Mouse (Mus musculus) thymus, adult 2 months (tissue): ENCODE measurements at regions not wholly inside any gene's neighbourhood (a gene's known extent, or its start where the extent isn't known, plus 50 kb on each side); places are given as distances from the start of the nearest gene placed in this dataset.
A peak's percentile ranks its signal among the peaks of the same experiment; 100 is the strongest.

Source experiments
- DNase-seq: peaks from one replicate; pipeline ENCODE4 v3.0.0; 2021
- H3K27ac ChIP-seq: fragments of 200-500 bp; 2 replicates; pipeline ENCODE4 v1.5.1; 2012; ENCODE audit warnings: low read length, control low read depth; ENCODE audit not compliant: control insufficient read depth, insufficient read depth
- H3K27me3 ChIP-seq: fragments of 200-500 bp; 2 replicates; pipeline ENCODE4 v1.6.1; 2012; ENCODE audit warnings: mild to moderate bottlenecking, low read length, moderate library complexity, mixed read lengths; ENCODE audit not compliant: control insufficient read depth, insufficient read depth
- H3K36me3 ChIP-seq: fragments of 200-500 bp; 2 replicates; pipeline ENCODE4 v1.6.1; 2012; ENCODE audit warnings: mild to moderate bottlenecking, low read length, moderate library complexity; ENCODE audit not compliant: control insufficient read depth, insufficient read depth
- H3K4me1 ChIP-seq: fragments of 200-500 bp; replicated peaks from 2 replicates; pipeline ENCODE4 v1.6.1; 2012; ENCODE audit warnings: low read length; ENCODE audit not compliant: control insufficient read depth, insufficient read depth
- H3K4me3 ChIP-seq: fragments of 200-500 bp; 2 replicates; pipeline ENCODE4 v1.5.1; 2012; ENCODE audit warnings: mild to moderate bottlenecking, low read length, control low read depth, moderate library complexity; ENCODE audit not compliant: control insufficient read depth, insufficient read depth
- CTCF ChIP-seq: fragments of 200-500 bp; IDR thresholded peaks from 2 replicates; pipeline ENCODE4 v1.5.1; 2012; ENCODE audit warnings: mild to moderate bottlenecking, control low read depth, low read length, moderate library complexity, borderline replicate concordance; ENCODE audit not compliant: control insufficient read depth, poor library complexity, insufficient read depth; ENCODE audit errors: extremely low read depth
- POLR2A ChIP-seq: fragments of 200-500 bp; IDR thresholded peaks from 2 replicates; pipeline ENCODE4 v1.6.1; 2012; ENCODE audit warnings: mild to moderate bottlenecking, low read length, control low read depth, moderate library complexity; ENCODE audit not compliant: control insufficient read depth, poor library complexity, insufficient read depth; ENCODE audit errors: extremely low read depth
- WGBS: fragments of 180-500 bp; shearing (Covaris S2); methylation state at CpG from one replicate; pipeline ENCODE4 v1.1.7; 2018; 5-methylcytosine and 5-hydroxymethylcytosine counted together

GRCm38 (mm10) chr2:118007539-118008427 is 103.9 kb upstream of the Thbs1 start:
- peaks cover 5% of the 10 kb centered on the region for H3K4me1 ChIP-seq
- WGBS, result 41% methylated on average over 10 of the region's 10 CpGs
- H3K36me3 ChIP-seq, result no peaks in the 10 kb centered on the region
- H3K4me3 ChIP-seq, result no peak overlapping the region
- TF ChIP-seq CTCF (no peak), POLR2A (no peak)
- DNase-seq, result peak; percentile 36
- no peaks in the 10 kb centered on the region for H3K27me3 ChIP-seq
- H3K27ac ChIP-seq, result no peak overlapping the region

DNA sequence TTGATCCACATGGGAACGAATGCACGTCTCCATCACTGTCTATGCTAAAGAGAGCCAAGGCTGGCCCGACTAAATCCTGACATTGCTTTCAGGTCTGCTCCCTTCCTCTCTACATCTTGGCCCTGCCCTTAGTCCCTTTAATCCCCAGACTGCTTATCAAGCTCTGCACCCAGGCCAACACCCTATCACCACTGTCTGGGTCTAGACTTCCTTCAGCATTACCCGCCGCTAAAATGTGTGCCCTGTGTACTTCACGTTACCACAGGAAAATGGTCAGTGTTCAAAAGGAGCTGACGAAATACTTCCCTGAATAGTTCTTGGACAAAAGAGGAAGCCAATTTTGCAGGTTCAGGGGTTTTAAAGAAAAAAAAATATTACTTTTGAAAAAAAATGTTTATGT is 100.0 kb upstream of the Thbs1 start:
- no peak for DNase-seq
- TF ChIP-seq POLR2A (no peak), CTCF (no peak)
- Histone ChIP-seq H3K4me3 (no peak overlapping the region), H3K36me3 (no peaks in the 10 kb centered on the region), H3K27ac (no peak overlapping the region), H3K4me1 (peaks cover 5% of the 10 kb centered on the region), H3K27me3 (no peaks in the 10 kb centered on the region)
- 56% methylated on average over 7 of the region's 7 CpGs for WGBS

- 57% methylated on average over 3 of the region's 3 CpGs for WGBS
- no peaks in the 10 kb centered on the region for H3K27me3 ChIP-seq
- no peak overlapping the region for H3K27ac ChIP-seq
- H3K4me1 ChIP-seq, result peaks cover 5% of the 10 kb centered on the region
- DNase-seq, result no peak
- no peak overlapping the region for H3K4me3 ChIP-seq
- no peaks in the 10 kb centered on the region for H3K36me3 ChIP-seq
- no peak for TF ChIP-seq POLR2A
- TF ChIP-seq CTCF, result no peak
Observed at GRCm38 (mm10) chr2:118012211-118012610, 99.5 kb upstream of the Thbs1 start.

DNA sequence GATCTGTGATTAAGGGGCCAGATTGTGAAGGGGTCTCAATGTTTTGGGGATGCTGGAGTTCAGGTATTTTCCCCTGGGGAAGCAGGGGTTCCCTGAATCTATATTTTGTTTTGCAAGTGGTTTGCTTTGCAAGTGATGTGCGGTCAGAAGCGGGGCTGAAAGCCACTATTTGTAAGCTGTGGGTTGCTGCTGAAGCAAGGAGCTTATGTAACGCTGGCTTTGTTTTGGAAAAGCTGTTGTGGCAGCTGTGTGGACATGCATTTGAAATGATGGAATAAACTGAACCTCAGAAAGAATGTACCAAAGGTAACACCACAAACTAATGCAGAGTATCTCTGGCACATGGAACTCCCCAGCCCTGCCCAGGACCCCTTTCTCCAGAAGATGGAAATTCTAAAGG is 98.5 kb upstream of the Thbs1 start:
- no peak overlapping the region for H3K27ac ChIP-seq
- 86% methylated on average over 3 of the region's 3 CpGs for WGBS

DNA sequence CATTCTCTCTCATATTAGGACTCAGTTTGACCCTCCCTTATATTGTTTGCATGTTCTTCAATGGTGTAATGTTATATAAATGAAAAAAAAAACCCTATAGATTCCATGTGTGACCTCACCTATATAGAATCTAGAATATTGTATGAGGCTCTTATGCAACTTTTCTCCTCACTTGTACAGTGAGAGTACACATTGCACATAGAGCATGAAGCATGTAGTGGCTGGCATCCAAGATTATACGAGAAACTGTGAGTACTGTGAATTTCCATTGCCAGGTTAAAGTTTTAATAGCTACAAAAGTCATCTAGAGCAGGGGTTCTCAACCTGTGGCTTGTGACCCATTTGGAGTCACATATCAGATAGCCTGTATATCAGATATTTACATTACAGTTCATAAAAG is 96.5 kb upstream of the Thbs1 start:
- Histone ChIP-seq H3K27ac (no peak overlapping the region), H3K27me3 (no peaks in the 10 kb centered on the region), H3K36me3 (no peaks in the 10 kb centered on the region), H3K4me3 (no peak overlapping the region), H3K4me1 (no peaks in the 10 kb centered on the region)
- DNase-seq, result no peak
- no peak for TF ChIP-seq CTCF
- no peak for TF ChIP-seq POLR2A
- 91% methylated on average over 1 of the region's 1 CpGs for WGBS

More for the DNA sequence above, 98.5 kb upstream of the Thbs1 start:
- no peak overlapping the region for H3K4me3 ChIP-seq
- H3K4me1 ChIP-seq, result peaks cover 1% of the 10 kb centered on the region; the same call in 1 of the 2 replicates
- H3K36me3 ChIP-seq, result no peaks in the 10 kb centered on the region
- H3K27me3 ChIP-seq, result no peaks in the 10 kb centered on the region
- DNase-seq, result no peak
- TF ChIP-seq CTCF (no peak), POLR2A (no peak)

- Histone ChIP-seq H3K27ac (no peak overlapping the region), H3K4me1 (no peaks in the 10 kb centered on the region), H3K27me3 (no peaks in the 10 kb centered on the region), H3K4me3 (no peak overlapping the region), H3K36me3 (no peaks in the 10 kb centered on the region)
- no peak for TF ChIP-seq CTCF
- WGBS, result 90% methylated on average over 6 of the region's 6 CpGs
- no peak for DNase-seq
Observed at GRCm38 (mm10) chr2:118025829-118026735, 85.6 kb upstream of the Thbs1 start.
